Mouse (Mus musculus) cerebellum, adult 2 months (tissue): ENCODE results near the gene Sorcs1.

Source experiments
- CTCF ChIP-seq: fragments of 200-500 bp; IDR thresholded peaks from 2 replicates; pipeline ENCODE4 v1.5.1; 2011; ENCODE audit warnings: low read depth, mild to moderate bottlenecking, control low read depth, low read length, moderate library complexity, borderline replicate concordance; ENCODE audit not compliant: insufficient read depth
- POLR2A ChIP-seq: fragments of 200-500 bp; IDR thresholded peaks from 2 replicates; pipeline ENCODE4 v1.6.1; 2011; ENCODE audit warnings: low read length, control low read depth, borderline replicate concordance; ENCODE audit not compliant: insufficient read depth

DNA sequence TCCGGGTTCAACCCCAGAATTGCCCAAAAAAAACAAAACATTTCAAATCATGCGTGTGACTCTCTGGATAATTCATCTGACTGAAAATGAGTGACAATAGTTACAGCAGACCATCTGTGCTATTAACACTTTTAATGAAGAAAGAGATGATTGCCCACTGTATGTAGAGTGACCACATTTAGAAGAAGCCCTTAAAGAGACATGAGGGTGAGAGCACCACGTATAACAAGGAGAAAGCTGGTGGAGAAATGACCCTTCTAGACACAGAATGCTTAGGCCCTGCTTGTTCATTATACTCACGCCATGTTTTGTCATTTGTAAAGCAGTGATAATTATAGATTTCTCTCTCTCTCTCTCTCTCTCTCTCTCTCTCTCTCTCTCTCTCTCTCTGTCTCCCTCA lies 499.6 kb downstream of the Sorcs1 start:
- TF ChIP-seq CTCF: no peak
- no peak for TF ChIP-seq POLR2A
